Mouse (Mus musculus): ENCODE data around the gene Dlst. TPM values are rescaled to one million over a fixed set of nuclear protein-coding genes. Genes with fewer than 3 reads are reported as not detected.

Dlst gene
- polyA plus RNA-seq, 1 experiment from 2014 or later, result 72.5 TPM

DNA sequence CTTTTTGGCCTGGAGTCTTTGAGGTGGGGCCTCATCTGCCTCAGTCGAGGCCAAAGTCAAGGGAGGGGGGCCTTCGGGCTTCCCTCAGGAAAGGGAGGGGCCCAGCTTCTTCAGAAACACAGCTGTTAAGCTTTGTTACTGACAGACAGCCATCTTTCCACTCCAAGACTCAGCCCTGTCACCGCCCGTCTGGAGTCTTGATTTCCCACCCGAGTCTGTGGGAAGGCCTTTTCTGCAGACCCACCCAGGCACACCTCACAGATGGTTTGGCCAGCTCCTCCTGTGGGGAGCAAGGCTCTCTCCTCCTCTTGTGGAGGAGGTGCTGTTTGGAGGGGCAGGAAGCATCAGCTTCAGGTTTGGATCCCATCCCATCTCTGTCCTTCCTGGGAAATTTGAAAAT lies 49.0 kb downstream of the Dlst start:
- Histone ChIP-seq H3K4me1 (ENCODE audit: insufficient read depth, low read depth, low read length) (no peaks in the 10 kb centered on the region), H3K4me3 (ENCODE audit: low read depth, low read length) (no peak overlapping the region), H3K36me3 (ENCODE audit: insufficient read depth, low read length) (no peaks in the 10 kb centered on the region), H3K27ac (ENCODE audit: low read length) (no peak overlapping the region), H3K4me2 (replicated peaks; ENCODE audit: low read depth, low read length) (no peak overlapping the region), H3K9ac (replicated peaks; ENCODE audit: low read depth) (no peak overlapping the region), H3K27me3 (replicated peaks; ENCODE audit: insufficient read depth, low read length) (no peaks in the 10 kb centered on the region), H3K9me3 (ENCODE audit: low read length) (no peaks in the 10 kb centered on the region)
- WGBS, result 62% methylated on average over 5 of the region's 5 CpGs
- DNase-seq (ENCODE audit: low spot score), result no peak
- ATAC-seq, result no peak
- no peak for TF ChIP-seq CTCF (IDR thresholded peaks at IDR 0.05)
- no peak for TF ChIP-seq EP300 (IDR thresholded peaks at IDR 0.05)

DNA sequence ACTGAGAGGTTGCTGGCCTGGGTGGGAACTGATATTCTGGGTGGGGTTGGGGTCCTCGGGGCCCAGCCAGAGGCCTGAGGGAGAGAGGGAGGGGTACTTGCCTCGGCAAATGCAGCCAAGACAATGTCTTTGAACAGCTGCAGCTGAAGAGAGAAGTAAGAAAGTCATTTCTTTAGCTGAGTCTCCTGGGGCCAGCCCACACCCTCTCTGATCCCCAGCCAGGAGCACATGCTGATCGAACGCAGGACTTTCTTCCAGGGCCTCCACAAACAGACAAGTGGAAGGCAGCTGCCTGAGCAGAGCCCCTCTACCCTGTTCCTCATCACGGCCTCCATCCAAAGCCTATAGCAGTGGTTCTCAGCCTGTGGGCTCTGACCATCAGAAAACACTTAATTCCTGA lies 54.4 kb downstream of the Dlst start:
- no peak overlapping the region for H3K9ac ChIP-seq (replicated peaks; ENCODE audit: low read depth)
- WGBS, result 70% methylated on average over 5 of the region's 5 CpGs
- no peaks in the 10 kb centered on the region for H3K36me3 ChIP-seq (ENCODE audit: insufficient read depth, low read length)
- no peak for ATAC-seq
- H3K9me3 ChIP-seq (ENCODE audit: low read length), result no peaks in the 10 kb centered on the region
- H3K4me2 ChIP-seq (replicated peaks; ENCODE audit: low read depth, low read length), result no peak overlapping the region
- TF ChIP-seq CTCF (IDR thresholded peaks at IDR 0.05) (no peak), EP300 (IDR thresholded peaks at IDR 0.05) (no peak)
- H3K4me1 ChIP-seq (ENCODE audit: insufficient read depth, low read depth, low read length), result peaks cover 3% of the 10 kb centered on the region; the same call in 1 of the 2 replicates
- DNase-seq (ENCODE audit: low spot score), result no peak
- no peak overlapping the region for H3K27ac ChIP-seq (ENCODE audit: low read length)
- H3K4me3 ChIP-seq (ENCODE audit: low read depth, low read length), result no peak overlapping the region
- no peaks in the 10 kb centered on the region for H3K27me3 ChIP-seq (replicated peaks; ENCODE audit: insufficient read depth, low read length)

DNA sequence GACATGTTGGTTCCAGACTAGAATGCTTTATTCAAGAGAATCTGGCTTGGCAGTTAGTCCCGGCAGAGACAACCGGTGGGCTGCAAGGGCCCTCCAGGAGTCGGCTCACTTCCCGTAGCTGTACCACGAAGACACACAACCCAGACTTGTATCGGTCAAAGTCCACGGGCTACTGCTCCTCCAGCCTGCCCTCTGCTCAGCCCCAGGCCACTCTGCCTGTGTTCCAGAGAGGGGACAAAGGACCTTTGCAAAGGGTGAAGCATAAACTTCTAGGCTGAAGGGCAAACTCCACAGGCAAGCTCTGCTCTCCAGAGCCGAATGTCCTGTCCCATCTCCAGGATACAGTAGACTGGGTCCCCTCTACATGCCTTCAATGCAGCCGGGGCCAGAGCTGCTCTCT lies 56.0 kb downstream of the Dlst start:
- Histone ChIP-seq H3K9ac (replicated peaks; ENCODE audit: low read depth) (no peak overlapping the region), H3K27ac (ENCODE audit: low read length) (no peak overlapping the region), H3K4me1 (ENCODE audit: insufficient read depth, low read depth, low read length) (peaks cover 3% of the 10 kb centered on the region; the same call in 1 of the 2 replicates), H3K4me3 (ENCODE audit: low read depth, low read length) (no peak overlapping the region), H3K4me2 (replicated peaks; ENCODE audit: low read depth, low read length) (no peak overlapping the region), H3K27me3 (replicated peaks; ENCODE audit: insufficient read depth, low read length) (no peaks in the 10 kb centered on the region), H3K9me3 (ENCODE audit: low read length) (no peaks in the 10 kb centered on the region), H3K36me3 (ENCODE audit: insufficient read depth, low read length) (no peaks in the 10 kb centered on the region)
- WGBS, result 88% methylated on average over 9 of the region's 9 CpGs
- ATAC-seq (no peak), DNase-seq (ENCODE audit: low spot score) (no peak)
- TF ChIP-seq EP300 (IDR thresholded peaks at IDR 0.05), result no peak
- no peak for TF ChIP-seq CTCF (IDR thresholded peaks at IDR 0.05)

DNA sequence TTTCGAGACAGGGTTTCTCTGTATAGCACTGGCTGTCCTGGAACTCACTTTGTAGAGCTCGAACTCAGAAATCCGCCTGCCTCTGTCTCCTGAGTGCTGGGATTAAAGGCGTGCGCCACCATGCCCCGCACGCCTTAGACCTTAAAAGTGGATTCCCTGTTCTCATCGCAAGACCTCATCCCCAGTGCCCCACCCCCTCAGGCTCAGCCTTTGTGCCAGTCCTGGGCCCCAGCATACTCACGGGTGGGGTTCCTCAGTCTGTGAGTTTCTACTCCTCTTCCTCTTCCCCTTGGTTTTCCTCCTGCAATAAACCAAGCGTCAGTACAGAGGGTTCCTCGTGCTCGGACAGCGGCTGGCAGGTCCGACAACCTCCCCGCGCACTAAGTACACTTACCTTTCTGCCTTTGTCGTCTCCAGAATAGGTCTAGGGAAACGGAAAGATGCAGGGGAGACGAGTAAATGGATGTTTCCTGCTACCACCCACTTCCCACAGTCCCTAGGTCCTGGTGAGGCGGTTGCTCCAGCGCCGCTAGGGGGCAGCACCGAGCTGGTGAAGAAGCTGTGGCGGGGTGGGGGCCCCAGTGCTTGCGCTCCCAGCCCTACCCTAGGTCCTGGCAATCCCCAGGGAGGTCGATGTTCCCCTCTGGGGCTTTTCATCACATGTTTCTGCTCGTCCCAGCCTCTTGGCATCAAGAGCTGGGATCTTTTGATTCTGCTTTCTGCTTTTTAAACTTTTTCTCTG lies 58.7 kb downstream of the Dlst start:
- ATAC-seq, result peak; percentile 91
- peaks cover 3% of the 10 kb centered on the region; the same call in 1 of the 2 replicates for H3K4me1 ChIP-seq (ENCODE audit: insufficient read depth, low read depth, low read length)
- no peak overlapping the region for H3K27ac ChIP-seq (ENCODE audit: low read length)
- H3K27me3 ChIP-seq (replicated peaks; ENCODE audit: insufficient read depth, low read length), result no peaks in the 10 kb centered on the region
- H3K4me2 ChIP-seq (replicated peaks; ENCODE audit: low read depth, low read length), result peak overlapping the region; percentile 37
- no peaks in the 10 kb centered on the region for H3K36me3 ChIP-seq (ENCODE audit: insufficient read depth, low read length)
- peak; percentile 91 for DNase-seq (ENCODE audit: low spot score)
- WGBS, result 32% methylated on average over 27 of the region's 27 CpGs
- no peak overlapping the region for H3K4me3 ChIP-seq (ENCODE audit: low read depth, low read length)
- no peak for TF ChIP-seq EP300 (IDR thresholded peaks at IDR 0.05)
- peak; percentile 98 for TF ChIP-seq CTCF (IDR thresholded peaks at IDR 0.05)
- H3K9ac ChIP-seq (replicated peaks; ENCODE audit: low read depth), result no peak overlapping the region
- no peaks in the 10 kb centered on the region for H3K9me3 ChIP-seq (ENCODE audit: low read length)

DNA sequence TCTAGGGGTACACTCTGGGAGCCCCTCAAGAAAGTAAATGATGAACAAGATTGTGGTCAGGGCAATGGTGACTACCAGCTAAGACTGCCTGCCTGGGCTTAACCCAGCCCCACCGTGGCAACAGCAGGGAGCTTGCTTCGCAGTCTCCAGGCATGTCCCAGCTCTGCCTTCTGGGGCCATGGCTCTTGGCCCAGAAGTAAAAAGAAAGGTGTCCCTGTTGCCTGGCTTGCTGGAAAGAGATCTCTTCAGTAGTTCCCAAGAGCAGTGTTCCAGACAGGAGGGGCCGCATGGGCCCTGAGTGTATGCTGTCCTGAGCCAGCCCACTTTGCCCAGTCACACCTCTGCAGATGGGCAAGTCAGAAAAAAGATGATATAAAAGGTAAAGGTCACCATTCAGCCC lies 59.2 kb downstream of the Dlst start:
- Histone ChIP-seq H3K4me1 (ENCODE audit: insufficient read depth, low read depth, low read length) (peaks cover 3% of the 10 kb centered on the region; the same call in 1 of the 2 replicates), H3K9ac (replicated peaks; ENCODE audit: low read depth) (no peak overlapping the region), H3K4me2 (replicated peaks; ENCODE audit: low read depth, low read length) (peak overlapping the region; percentile 37; the same call in 1 of the 2 replicates), H3K9me3 (ENCODE audit: low read length) (no peaks in the 10 kb centered on the region), H3K27me3 (replicated peaks; ENCODE audit: insufficient read depth, low read length) (no peaks in the 10 kb centered on the region), H3K36me3 (ENCODE audit: insufficient read depth, low read length) (no peaks in the 10 kb centered on the region), H3K27ac (ENCODE audit: low read length) (no peak overlapping the region), H3K4me3 (ENCODE audit: low read depth, low read length) (no peak overlapping the region)
- ATAC-seq (peak; percentile 7; the same call in 1 of the 2 replicates), DNase-seq (ENCODE audit: low spot score) (no peak)
- 61% methylated on average over 3 of the region's 3 CpGs for WGBS
- no peak for TF ChIP-seq EP300 (IDR thresholded peaks at IDR 0.05)
- no peak for TF ChIP-seq CTCF (IDR thresholded peaks at IDR 0.05)

DNA sequence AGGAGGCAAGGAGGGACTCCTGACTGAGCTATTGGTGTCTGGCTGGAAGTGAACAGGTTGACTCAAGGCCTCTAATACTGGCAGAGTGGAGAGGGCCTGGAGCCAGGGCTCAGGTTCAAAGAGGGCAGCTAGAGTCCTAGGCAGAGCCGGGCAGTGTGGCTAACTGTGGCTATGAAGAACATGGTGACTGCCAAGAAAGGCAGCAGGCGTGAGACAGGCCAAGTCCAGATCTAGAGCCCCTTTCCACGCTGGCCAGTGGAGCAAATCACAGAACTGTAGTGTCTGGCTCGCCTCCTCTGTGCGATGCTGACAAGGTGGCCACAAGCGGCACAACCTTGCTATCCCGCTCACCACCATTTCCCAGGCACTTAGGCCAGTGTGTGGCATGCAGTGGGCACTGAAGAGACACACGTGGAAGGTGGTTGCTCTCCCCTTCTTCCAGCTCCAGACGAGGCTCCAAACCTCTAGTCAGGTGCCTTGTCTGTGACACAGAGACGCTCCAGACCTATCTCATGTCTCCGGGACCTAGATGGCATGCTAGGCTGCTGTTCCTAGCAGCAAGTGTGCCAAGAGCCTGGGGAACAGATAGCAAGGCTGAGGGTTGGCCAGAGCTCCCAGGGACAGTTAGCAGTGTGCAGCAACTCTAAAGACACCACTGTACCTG lies 59.8 kb downstream of the Dlst start:
- no peaks in the 10 kb centered on the region for H3K36me3 ChIP-seq (ENCODE audit: insufficient read depth, low read length)
- no peak overlapping the region for H3K9ac ChIP-seq (replicated peaks; ENCODE audit: low read depth)
- no peak overlapping the region for H3K27ac ChIP-seq (ENCODE audit: low read length)
- ATAC-seq (no peak), DNase-seq (ENCODE audit: low spot score) (no peak)
- peaks cover 3% of the 10 kb centered on the region; the same call in 1 of the 2 replicates for H3K4me1 ChIP-seq (ENCODE audit: insufficient read depth, low read depth, low read length)
- TF ChIP-seq CTCF (IDR thresholded peaks at IDR 0.05) (no peak), EP300 (IDR thresholded peaks at IDR 0.05) (no peak)
- no peaks in the 10 kb centered on the region for H3K27me3 ChIP-seq (replicated peaks; ENCODE audit: insufficient read depth, low read length)
- WGBS, result 79% methylated on average over 11 of the region's 11 CpGs
- no peak overlapping the region for H3K4me2 ChIP-seq (replicated peaks; ENCODE audit: low read depth, low read length)
- no peaks in the 10 kb centered on the region for H3K9me3 ChIP-seq (ENCODE audit: low read length)
- no peak overlapping the region for H3K4me3 ChIP-seq (ENCODE audit: low read depth, low read length)

Data from lung, postnatal 0 days (tissue).